Mouse (Mus musculus) stomach, embryonic 16.5 days (tissue): Measurements from ENCODE around the gene B4galnt4. TPM values are rescaled to one million over a fixed set of nuclear protein-coding genes. Genes with fewer than 3 reads are reported as not detected.

ENCODE experiments used
- ATAC-seq: fragments of 200-750 bp; cut with Nextera tagmentation; 2 replicates; pipeline ENCODE4 v1.8.0; 2017; ENCODE audit warnings: moderate number of reproducible peaks, moderate TSS enrichment; ENCODE audit not compliant: insufficient read depth, low FRiP score
- H3K27ac ChIP-seq: fragments of 300-500 bp; sonication (generic); 2 replicates; pipeline ENCODE4 v1.5.1; 2014; ENCODE audit warnings: low read length
- H3K27me3 ChIP-seq: fragments of 300-500 bp; sonication (generic); 2 replicates; pipeline ENCODE4 v1.6.1; 2014; ENCODE audit warnings: low read length, control low read depth, mixed read lengths; ENCODE audit not compliant: control insufficient read depth, insufficient read depth
- H3K36me3 ChIP-seq: fragments of 300-500 bp; sonication (generic); 2 replicates; pipeline ENCODE4 v1.6.1; 2014; ENCODE audit warnings: low read length; ENCODE audit not compliant: control insufficient read depth, insufficient read depth
- H3K4me1 ChIP-seq: fragments of 300-500 bp; sonication (generic); 2 replicates; pipeline ENCODE4 v1.6.1; 2014; ENCODE audit warnings: low read length, control low read depth, mixed read lengths; ENCODE audit not compliant: control insufficient read depth, insufficient read depth
- H3K4me2 ChIP-seq: fragments of 300-500 bp; sonication (generic); 2 replicates; pipeline ENCODE4 v1.6.1; 2014; ENCODE audit warnings: low read depth, low read length, mixed read lengths
- H3K4me3 ChIP-seq: fragments of 300-500 bp; sonication (generic); replicated peaks from 2 replicates; pipeline ENCODE4 v1.5.1; 2014; ENCODE audit warnings: mild to moderate bottlenecking, low read length
- H3K9ac ChIP-seq: fragments of 300-500 bp; sonication (generic); 2 replicates; pipeline ENCODE4 v1.6.1; 2014; ENCODE audit warnings: low read length
- H3K9me3 ChIP-seq: fragments of 300-500 bp; sonication (generic); replicated peaks from 2 replicates; pipeline ENCODE4 v1.6.1; 2016; ENCODE audit warnings: low read length, control low read depth; ENCODE audit not compliant: control insufficient read depth
- WGBS: fragments of 180-500 bp; shearing (Covaris S2); extraction: QIAGEN DNeasy Blood & Tissue Kit; methylation state at CpG from one replicate; pipeline ENCODE4 v1.1.7; 2014; 5-methylcytosine and 5-hydroxymethylcytosine counted together
- polyA plus RNA-seq: library from polyadenylated mRNA; unstranded; fragments of >200 nt; fragmentation: Nextera tagmentation; extraction: Ambion mirVana; gene quantifications from 2 replicates; pipeline ENCODE4 v1.2.1, GENCODE M21; 2015

Gene B4galnt4
- polyA plus RNA-seq, 1 experiment from 2014 or later, result 5.1 TPM

DNA sequence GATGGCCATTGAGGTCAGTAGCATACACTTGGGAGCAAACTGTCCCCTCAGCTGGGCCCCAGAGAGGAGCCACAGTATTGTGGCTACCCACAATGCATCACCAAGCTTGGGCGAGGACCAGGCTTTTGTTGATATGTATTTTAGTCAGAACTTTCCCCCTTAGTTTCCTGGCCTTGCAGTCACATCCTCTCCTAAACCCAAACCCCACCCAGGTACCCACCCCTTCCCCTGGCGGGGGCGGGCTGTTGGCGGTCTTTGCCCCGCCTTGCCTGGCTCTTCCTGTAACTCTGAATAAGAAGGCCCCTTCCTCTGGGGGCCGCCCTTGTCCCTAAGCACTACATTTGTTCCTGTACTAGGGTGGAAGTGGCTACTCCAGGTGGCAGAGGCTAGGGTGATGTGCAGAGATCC, 35.7 kb downstream of the B4galnt4 start:
- ATAC-seq, result no peak
- H3K27ac ChIP-seq, result 0 out of 2 replicates have a peak overlapping the region, but pooled peaks have one; percentile 6
- 0 out of 2 replicates have a peak overlapping the region, but pooled peaks have one; percentile 25 for H3K9ac ChIP-seq

GRCm38 (mm10) chr7:141097177-141097576, 36.3 kb downstream of the B4galnt4 start:
- Histone ChIP-seq H3K9ac (no peak overlapping the region), H3K27me3 (no peaks in the 10 kb centered on the region; the same call in 1 of the 2 replicates), H3K36me3 (no peaks in the 10 kb centered on the region), H3K4me3 (no peak overlapping the region), H3K4me1 (peaks cover 6% of the 10 kb centered on the region), H3K4me2 (no peak overlapping the region), H3K27ac (0 out of 2 replicates have a peak overlapping the region, but pooled peaks have one; percentile 6), H3K9me3 (no peaks in the 10 kb centered on the region)
- 71% methylated on average over 5 of the region's 5 CpGs for WGBS
- no peak for ATAC-seq

More for the DNA sequence above, 35.7 kb downstream of the B4galnt4 start:
- Histone ChIP-seq H3K9me3 (no peaks in the 10 kb centered on the region), H3K36me3 (no peaks in the 10 kb centered on the region), H3K4me1 (peaks cover 6% of the 10 kb centered on the region), H3K4me2 (0 out of 2 replicates have a peak overlapping the region, but pooled peaks have one; percentile 14), H3K27me3 (no peaks in the 10 kb centered on the region; the same call in 1 of the 2 replicates), H3K4me3 (no peak overlapping the region)
- 42% methylated on average over 6 of the region's 6 CpGs for WGBS

- H3K4me2 ChIP-seq, result peak within 1 kb of the TSS; percentile 88
- no peaks in the 10 kb centered on the region for H3K36me3 ChIP-seq
- under 1% methylated on average over 56 of the region's 56 CpGs for WGBS
- no peaks in the 10 kb centered on the region for H3K9me3 ChIP-seq
- no peaks in the 10 kb centered on the region; the same call in 1 of the 2 replicates for H3K4me1 ChIP-seq
- no peaks in the 10 kb centered on the region; the same call in 1 of the 2 replicates for H3K27me3 ChIP-seq
- peak within 1 kb of the TSS; percentile 90 for H3K27ac ChIP-seq
- peak within 1 kb of the TSS; percentile 73 for H3K9ac ChIP-seq
- peak within 1 kb of the TSS; percentile 52 for H3K4me3 ChIP-seq
- ATAC-seq, result peak; percentile 81
Observed at GRCm38 (mm10) chr7:141099911-141100691, 39.2 kb downstream of the B4galnt4 start, which contains the start of gene Sigirr. TSS of gene Sigirr (minus strand) at chr7:141100572.

DNA sequence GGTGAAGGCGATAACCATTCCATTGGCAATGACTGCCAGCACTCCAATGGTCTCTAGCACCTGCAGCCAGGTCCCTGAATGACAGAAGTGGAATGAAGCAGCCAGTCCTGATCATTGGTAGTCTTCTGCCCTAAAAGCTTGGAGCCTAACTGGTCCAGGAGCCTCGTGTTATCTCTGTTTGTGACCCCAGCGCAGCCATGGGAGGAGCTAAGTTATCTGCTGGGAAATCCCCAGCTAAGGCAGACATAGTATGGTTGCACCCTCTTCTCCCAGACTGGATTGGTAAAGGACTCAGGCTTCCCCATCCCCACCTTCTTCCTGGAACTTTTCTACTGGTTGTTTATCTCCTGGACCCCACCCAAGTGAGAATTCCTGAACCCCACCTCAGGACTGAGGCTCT, 42.3 kb downstream of the B4galnt4 start:
- H3K4me2 ChIP-seq, result no peak overlapping the region
- ATAC-seq, result no peak
- no peaks in the 10 kb centered on the region; the same call in 1 of the 2 replicates for H3K27me3 ChIP-seq
- 65% methylated on average over 3 of the region's 3 CpGs for WGBS
- no peaks in the 10 kb centered on the region for H3K9me3 ChIP-seq
- H3K4me3 ChIP-seq, result no peak overlapping the region
- H3K36me3 ChIP-seq, result no peaks in the 10 kb centered on the region
- no peak overlapping the region for H3K27ac ChIP-seq
- H3K9ac ChIP-seq, result no peak overlapping the region
- H3K4me1 ChIP-seq, result no peaks in the 10 kb centered on the region; the same call in 1 of the 2 replicates

DNA sequence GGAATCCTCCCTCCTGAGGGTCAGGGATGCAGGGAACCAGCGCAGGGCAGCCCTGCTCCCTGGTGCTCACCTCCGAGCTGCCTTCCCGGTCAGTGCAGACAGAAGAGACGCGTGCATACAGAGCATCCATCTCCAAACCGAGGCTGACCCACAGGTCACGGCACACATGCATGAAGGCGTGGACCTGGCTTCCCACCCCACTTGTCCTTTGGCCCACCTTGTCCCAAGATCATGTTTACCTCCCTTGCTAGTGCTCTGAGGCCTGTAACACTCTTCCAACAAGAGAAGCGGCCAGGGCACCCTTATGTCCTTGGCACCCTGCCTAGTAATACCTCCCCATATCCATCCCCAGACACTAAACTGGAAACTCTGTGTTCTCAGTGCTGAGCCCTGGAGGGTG, 55.0 kb downstream of the B4galnt4 start:
- H3K4me2 ChIP-seq, result 0 out of 2 replicates have a peak overlapping the region, but pooled peaks have one; percentile 9
- no peaks in the 10 kb centered on the region for H3K36me3 ChIP-seq
- H3K4me1 ChIP-seq, result peaks cover 6% of the 10 kb centered on the region; the same call in 1 of the 2 replicates
- H3K27ac ChIP-seq, result no peak overlapping the region
- no peaks in the 10 kb centered on the region for H3K9me3 ChIP-seq
- H3K4me3 ChIP-seq, result no peak overlapping the region
- H3K27me3 ChIP-seq, result no peaks in the 10 kb centered on the region
- H3K9ac ChIP-seq, result no peak overlapping the region
- no peak for ATAC-seq
- 86% methylated on average over 9 of the region's 9 CpGs for WGBS

DNA sequence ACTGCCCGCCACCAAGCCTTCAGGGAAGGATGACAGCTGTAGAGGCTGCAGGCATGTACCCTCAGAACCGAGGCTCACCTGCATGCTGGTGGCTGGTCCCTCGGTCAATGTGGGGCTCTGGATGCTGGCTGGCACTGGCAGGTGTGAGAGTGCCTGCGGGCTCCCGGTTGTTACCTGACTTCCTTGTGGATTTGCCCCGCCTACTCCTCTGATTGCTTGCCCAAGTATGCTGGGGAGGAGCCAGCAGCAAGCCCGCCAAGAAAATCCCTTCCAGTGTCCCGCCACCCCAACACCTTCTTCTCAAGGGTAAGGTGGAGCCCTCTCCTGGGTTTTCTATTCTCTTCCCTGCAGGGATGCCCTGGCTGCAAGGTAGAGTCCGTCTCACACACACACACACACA, 56.7 kb downstream of the B4galnt4 start, which contains the start of gene Ano9:
Gene Ano9, minus strand, starts transcription at position 171 of the 400 bp plus-strand sequence.
- 11% methylated on average over 9 of the region's 9 CpGs for WGBS
- Histone ChIP-seq H3K4me2 (peak within 1 kb of the TSS; percentile 59), H3K9me3 (no peaks in the 10 kb centered on the region), H3K4me3 (peak within 1 kb of the TSS; percentile 35), H3K27ac (peak within 1 kb of the TSS; percentile 47; the same call in 1 of the 2 replicates), H3K36me3 (no peaks in the 10 kb centered on the region), H3K4me1 (peaks cover 6% of the 10 kb centered on the region; the same call in 1 of the 2 replicates), H3K27me3 (no peaks in the 10 kb centered on the region), H3K9ac (peak within 1 kb of the TSS; percentile 65)
- ATAC-seq, result peak; percentile 63; the same call in 1 of the 2 replicates

- Histone ChIP-seq H3K4me3 (no peak overlapping the region), H3K4me2 (no peak overlapping the region), H3K27ac (no peak overlapping the region), H3K4me1 (0 out of 2 replicates have a peak, but pooled peaks cover 3% of the 10 kb centered on the region), H3K36me3 (no peaks in the 10 kb centered on the region), H3K9ac (no peak overlapping the region), H3K27me3 (no peaks in the 10 kb centered on the region), H3K9me3 (no peaks in the 10 kb centered on the region)
- no peak for ATAC-seq
- 60% methylated on average over 3 of the region's 3 CpGs for WGBS
Observed at GRCm38 (mm10) chr7:141119487-141119886, 58.6 kb downstream of the B4galnt4 start.

DNA sequence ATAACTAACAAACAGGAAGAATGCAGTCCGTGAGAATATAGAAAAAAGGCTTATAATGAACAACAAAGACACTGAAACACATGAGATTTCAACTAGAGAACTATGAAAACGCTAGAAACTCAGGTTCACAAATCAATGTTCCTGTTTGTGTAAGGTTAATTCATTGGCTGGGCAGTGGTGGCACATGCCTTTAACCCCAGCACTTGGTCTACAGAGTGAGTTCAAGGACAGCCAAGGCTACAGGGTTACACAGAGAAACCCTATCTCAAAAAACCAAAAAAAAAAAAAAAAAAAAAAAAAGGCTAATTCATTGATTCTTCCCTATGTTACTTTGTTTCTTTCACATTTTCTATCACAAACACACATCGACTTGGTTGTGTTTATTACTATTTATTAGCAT, 59.7 kb downstream of the B4galnt4 start:
- Histone ChIP-seq H3K36me3 (no peaks in the 10 kb centered on the region), H3K27me3 (no peaks in the 10 kb centered on the region), H3K4me3 (no peak overlapping the region), H3K4me2 (no peak overlapping the region), H3K9me3 (no peaks in the 10 kb centered on the region), H3K9ac (no peak overlapping the region), H3K27ac (no peak overlapping the region), H3K4me1 (0 out of 2 replicates have a peak, but pooled peaks cover 3% of the 10 kb centered on the region)
- 81% methylated on average over 3 of the region's 3 CpGs for WGBS
- no peak for ATAC-seq

- H3K4me1 ChIP-seq, result 0 out of 2 replicates have a peak, but pooled peaks cover 3% of the 10 kb centered on the region
- no peaks in the 10 kb centered on the region for H3K36me3 ChIP-seq
- no peak overlapping the region for H3K4me3 ChIP-seq
- H3K4me2 ChIP-seq, result no peak overlapping the region
- H3K9ac ChIP-seq, result no peak overlapping the region
- no peaks in the 10 kb centered on the region for H3K27me3 ChIP-seq
- 76% methylated on average over 5 of the region's 5 CpGs for WGBS
- H3K9me3 ChIP-seq, result no peaks in the 10 kb centered on the region
- H3K27ac ChIP-seq, result no peak overlapping the region
- no peak for ATAC-seq
Observed at GRCm38 (mm10) chr7:141121051-141121531, 60.2 kb downstream of the B4galnt4 start.
